Mouse (Mus musculus) limb, embryonic 11.5 days (tissue): ENCODE data around the gene Cyp4f17. TPM values are rescaled to one million over a fixed set of nuclear protein-coding genes. Genes with fewer than 3 reads are reported as not detected.
"Not testable (repeated sequence)": the region's sequence is repeated elsewhere in the genome, so short reads cannot be mapped to it uniquely, and the experiment has no call there.

Experiments
- ATAC-seq: fragments of 200-750 bp; cut with Nextera tagmentation; 2 replicates; pipeline ENCODE4 v1.8.0; 2017; ENCODE audit warnings: low read depth; ENCODE audit not compliant: insufficient number of reproducible peaks, low FRiP score, low TSS enrichment
- DNase-seq: peaks from one replicate; pipeline ENCODE4 v3.0.0-alpha.2; 2015; ENCODE audit warnings: low spot score
- H3K27ac ChIP-seq: fragments of 300-500 bp; sonication (generic); replicated peaks from 2 replicates; pipeline ENCODE4 v1.5.1; 2014; ENCODE audit warnings: low read depth, mild to moderate bottlenecking, low read length
- H3K27me3 ChIP-seq: fragments of 300-500 bp; sonication (generic); 2 replicates; pipeline ENCODE4 v1.6.1; 2014; ENCODE audit warnings: mild to moderate bottlenecking, low read length, mixed read lengths; ENCODE audit not compliant: control insufficient read depth, insufficient read depth
- H3K36me3 ChIP-seq: fragments of 300-500 bp; sonication (generic); 2 replicates; pipeline ENCODE4 v1.6.1; 2014; ENCODE audit warnings: mild to moderate bottlenecking, low read length, moderate library complexity, mixed read lengths; ENCODE audit not compliant: control insufficient read depth, insufficient read depth
- H3K4me1 ChIP-seq: fragments of 300-500 bp; sonication (generic); 2 replicates; pipeline ENCODE4 v1.6.1; 2014; ENCODE audit warnings: low read length, mixed read lengths; ENCODE audit not compliant: control insufficient read depth, insufficient read depth
- H3K4me2 ChIP-seq: fragments of 300-500 bp; sonication (generic); 2 replicates; pipeline ENCODE4 v1.6.1; 2014; ENCODE audit warnings: low read depth, mild to moderate bottlenecking, moderate library complexity; ENCODE audit not compliant: severe bottlenecking
- H3K4me3 ChIP-seq: fragments of 300-500 bp; sonication (generic); 2 replicates; pipeline ENCODE4 v1.5.1; 2014; ENCODE audit warnings: low read depth, low read length
- H3K9ac ChIP-seq: fragments of 300-500 bp; sonication (generic); 2 replicates; pipeline ENCODE4 v1.6.1; 2014; ENCODE audit warnings: mild to moderate bottlenecking, low read length
- H3K9me3 ChIP-seq: fragments of 300-500 bp; sonication (generic); 2 replicates; pipeline ENCODE4 v1.6.1; 2016; ENCODE audit warnings: low read length; ENCODE audit not compliant: control insufficient read depth
- WGBS: fragments of 180-500 bp; shearing (Covaris S2); extraction: QIAGEN DNeasy Blood & Tissue Kit; methylation state at CpG from one replicate; pipeline ENCODE4 v1.1.7; 2014; 5-methylcytosine and 5-hydroxymethylcytosine counted together
- polyA plus RNA-seq: library from polyadenylated mRNA; unstranded; fragments of >200 nt; fragmentation: Nextera tagmentation; extraction: Ambion mirVana; gene quantifications from 2 replicates; pipeline ENCODE4 v1.2.1, GENCODE M21; 2014

The Cyp4f17 gene
- polyA plus RNA-seq, 1 experiment from 2014 or later: 7.9 TPM

DNA sequence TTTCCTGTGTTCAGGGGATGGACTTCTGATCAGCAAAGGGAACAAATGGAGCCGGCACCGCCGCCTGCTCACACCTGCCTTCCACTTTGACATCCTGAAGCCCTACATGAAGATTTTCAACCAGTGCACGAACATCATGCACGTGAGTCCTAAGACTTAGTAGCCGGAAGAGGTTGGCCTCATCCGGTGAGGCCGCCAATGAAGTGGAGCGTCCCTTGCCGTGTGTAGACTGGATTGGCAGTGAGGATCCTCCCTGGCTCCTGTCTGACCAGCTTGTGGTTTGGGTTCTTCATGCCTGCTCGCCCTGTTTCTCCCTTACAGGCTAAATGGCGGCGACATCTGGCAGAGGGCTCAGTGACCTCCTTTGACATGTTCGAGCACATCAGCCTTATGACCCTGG is 24.1 kb upstream of the Cyp4f17 start:
- H3K4me1 ChIP-seq: no peaks in the 10 kb centered on the region
- no peak overlapping the region for H3K4me2 ChIP-seq
- H3K4me3 ChIP-seq: no peak overlapping the region
- no peak overlapping the region for H3K9ac ChIP-seq
- DNase-seq (no peak), ATAC-seq (no peak)
- 67% methylated on average over 14 of the region's 14 CpGs for WGBS
- H3K27me3 ChIP-seq: 0 out of 2 replicates have a peak, but pooled peaks cover 4% of the 10 kb centered on the region
- no peaks in the 10 kb centered on the region for H3K36me3 ChIP-seq
- no peak overlapping the region for H3K27ac ChIP-seq
- no peaks in the 10 kb centered on the region for H3K9me3 ChIP-seq

DNA sequence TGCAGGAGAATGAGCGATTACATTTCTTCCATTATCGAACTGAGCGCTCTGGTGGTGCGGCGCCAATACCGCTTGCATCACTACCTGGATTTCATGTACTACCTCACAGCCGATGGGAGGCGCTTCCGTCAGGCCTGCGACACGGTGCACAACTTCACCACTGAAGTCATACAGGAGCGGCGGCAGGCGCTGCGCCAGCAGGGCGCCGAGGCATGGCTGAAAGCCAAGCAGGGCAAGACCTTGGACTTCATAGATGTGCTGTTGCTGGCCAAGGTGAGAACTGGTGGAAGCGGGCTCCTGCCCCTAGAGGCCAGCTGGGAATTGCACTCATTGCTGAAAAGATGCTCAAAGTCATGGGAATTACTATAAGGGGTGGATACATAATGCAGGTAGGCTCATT is 22.6 kb upstream of the Cyp4f17 start:
- no peak overlapping the region for H3K9ac ChIP-seq
- WGBS: 15% methylated on average over 18 of the region's 18 CpGs
- peak overlapping the region; percentile 15; the same call in 1 of the 2 replicates for H3K4me3 ChIP-seq
- peak overlapping the region; percentile 24; the same call in 1 of the 2 replicates for H3K4me2 ChIP-seq
- H3K27ac ChIP-seq: no peak overlapping the region
- H3K4me1 ChIP-seq: no peaks in the 10 kb centered on the region
- ATAC-seq (no peak), DNase-seq (peak; percentile 80)
- H3K9me3 ChIP-seq: no peaks in the 10 kb centered on the region
- H3K27me3 ChIP-seq: 0 out of 2 replicates have a peak, but pooled peaks cover 4% of the 10 kb centered on the region
- no peaks in the 10 kb centered on the region for H3K36me3 ChIP-seq

DNA sequence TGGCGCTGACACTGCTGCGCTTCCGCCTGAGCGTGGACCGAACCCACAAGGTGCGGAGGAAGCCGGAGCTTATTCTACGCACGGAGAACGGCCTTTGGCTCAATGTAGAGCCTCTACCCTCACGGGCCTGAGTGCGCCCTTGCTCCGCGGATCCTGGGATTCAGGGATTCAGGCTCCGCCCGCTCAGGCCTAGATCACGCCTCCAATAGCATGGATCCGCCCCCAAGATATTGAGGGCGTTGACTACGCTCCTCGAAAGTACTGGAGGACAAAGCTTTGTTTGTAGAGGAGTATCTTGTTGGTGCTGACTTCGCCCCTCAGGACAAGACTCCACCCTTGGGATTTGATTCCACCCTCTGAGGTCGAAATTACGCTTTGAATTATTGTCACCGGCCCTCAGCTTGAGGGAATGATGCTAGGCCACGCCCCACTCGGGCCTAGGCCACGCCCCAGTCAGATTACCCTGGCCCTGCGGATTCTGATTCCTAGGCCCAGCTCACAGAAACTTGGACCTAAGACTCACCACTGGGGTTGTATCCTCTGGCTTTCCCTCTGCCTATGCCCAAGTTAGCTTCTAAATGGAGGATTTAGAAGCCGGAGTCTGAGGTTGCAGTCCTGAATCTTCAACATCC is 13.4 kb upstream of the Cyp4f17 start:
- 6% methylated on average over 30 of the region's 30 CpGs for WGBS
- peak overlapping the region; percentile 20 for H3K4me3 ChIP-seq
- ATAC-seq (0 out of 2 replicates have a peak, but pooled peaks have one; percentile 44), DNase-seq (peak; percentile 45)
- no peak overlapping the region for H3K27ac ChIP-seq
- H3K9ac ChIP-seq: no peak overlapping the region
- H3K27me3 ChIP-seq: 0 out of 2 replicates have a peak, but pooled peaks cover 6% of the 10 kb centered on the region
- no peaks in the 10 kb centered on the region; the same call in 1 of the 2 replicates for H3K9me3 ChIP-seq
- no peaks in the 10 kb centered on the region for H3K4me1 ChIP-seq
- H3K36me3 ChIP-seq: no peaks in the 10 kb centered on the region
- peak overlapping the region; percentile 34 for H3K4me2 ChIP-seq

DNA sequence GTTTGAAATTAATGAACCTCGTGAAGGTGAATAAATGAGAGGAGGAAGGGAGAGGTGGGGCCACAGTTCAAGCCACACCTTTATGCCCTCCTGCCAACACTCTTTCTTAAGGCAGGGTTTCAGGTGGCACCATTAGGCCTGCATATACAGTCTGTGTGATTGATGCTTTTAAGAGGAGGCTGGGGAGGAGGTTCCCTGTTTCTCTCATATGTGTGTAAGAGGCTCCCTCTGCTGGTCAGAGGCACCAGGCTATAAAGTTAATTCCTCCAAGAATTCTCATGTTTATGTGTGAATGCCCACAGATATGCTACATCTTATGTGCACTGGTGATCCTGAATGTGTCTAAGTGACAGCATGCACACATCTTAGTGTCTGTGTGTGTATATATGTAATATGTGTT is 11.2 kb upstream of the Cyp4f17 start:
- H3K27me3 ChIP-seq: 0 out of 2 replicates have a peak, but pooled peaks cover 6% of the 10 kb centered on the region
- DNase-seq: peak; percentile 79
- H3K27ac ChIP-seq: no peak overlapping the region
- H3K36me3 ChIP-seq: no peaks in the 10 kb centered on the region
- no peak overlapping the region for H3K4me2 ChIP-seq
- no peak overlapping the region for H3K9ac ChIP-seq
- no peak overlapping the region for H3K4me3 ChIP-seq
- H3K9me3 ChIP-seq: no peaks in the 10 kb centered on the region; the same call in 1 of the 2 replicates
- WGBS: 61% methylated on average over 1 of the region's 1 CpGs
- H3K4me1 ChIP-seq: no peaks in the 10 kb centered on the region
- ATAC-seq: peak; percentile 75; the same call in 1 of the 2 replicates

DNA sequence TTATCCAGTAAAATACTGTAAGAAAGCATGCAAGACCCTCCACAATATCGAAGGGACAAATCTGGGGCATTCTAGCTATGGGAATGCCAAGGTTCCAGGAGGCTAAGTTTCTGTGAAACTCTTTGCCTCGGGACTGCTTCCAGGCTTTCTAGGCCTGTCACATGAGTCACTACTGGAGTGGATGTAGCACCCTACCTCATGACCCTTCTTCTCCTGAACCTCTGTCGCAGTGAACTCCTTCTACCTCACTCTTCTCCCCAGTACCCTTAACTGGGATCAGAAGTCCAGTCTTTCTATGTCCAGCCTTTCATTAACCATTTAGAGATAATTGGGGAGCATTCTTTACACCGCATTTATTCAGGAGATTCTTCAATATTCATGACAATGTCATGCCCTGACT is 5.3 kb upstream of the Cyp4f17 start:
- not testable (repeated sequence) for H3K4me3 ChIP-seq, H3K27ac ChIP-seq, ATAC-seq, H3K9ac ChIP-seq, H3K27me3 ChIP-seq, DNase-seq, H3K9me3 ChIP-seq, H3K36me3 ChIP-seq, H3K4me2 ChIP-seq, H3K4me1 ChIP-seq
- 88% methylated on average over 4 of the region's 4 CpGs for WGBS

DNA sequence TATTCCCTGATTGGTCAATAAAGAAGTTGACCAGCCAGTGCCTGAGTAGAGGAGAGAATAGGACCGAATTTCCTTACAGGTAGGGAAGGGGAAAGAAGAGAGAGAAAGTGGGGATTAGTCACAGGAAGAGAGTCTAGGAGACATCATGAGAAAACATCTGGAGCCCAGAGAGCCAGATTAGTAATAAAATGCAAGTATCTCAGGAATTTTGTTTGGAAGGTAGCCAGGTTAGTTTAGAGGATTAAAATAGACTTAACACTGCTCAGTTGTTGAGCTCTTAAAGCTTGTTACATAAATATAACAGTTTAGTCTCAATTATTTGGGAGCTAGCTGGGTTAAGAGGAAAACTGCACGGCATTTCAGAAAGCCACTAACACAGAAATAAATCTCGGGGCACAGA is 4.8 kb upstream of the Cyp4f17 start:
- 69% methylated on average over 3 of the region's 3 CpGs for WGBS
- Histone ChIP-seq H3K9me3 (no peaks in the 10 kb centered on the region), H3K27me3 (no peaks in the 10 kb centered on the region), H3K4me3 (no peak overlapping the region), H3K4me2 (no peak overlapping the region), H3K4me1 (no peaks in the 10 kb centered on the region; the same call in 1 of the 2 replicates), H3K27ac (no peak overlapping the region), H3K36me3 (no peaks in the 10 kb centered on the region), H3K9ac (no peak overlapping the region)
- DNase-seq (no peak), ATAC-seq (no peak)

DNA sequence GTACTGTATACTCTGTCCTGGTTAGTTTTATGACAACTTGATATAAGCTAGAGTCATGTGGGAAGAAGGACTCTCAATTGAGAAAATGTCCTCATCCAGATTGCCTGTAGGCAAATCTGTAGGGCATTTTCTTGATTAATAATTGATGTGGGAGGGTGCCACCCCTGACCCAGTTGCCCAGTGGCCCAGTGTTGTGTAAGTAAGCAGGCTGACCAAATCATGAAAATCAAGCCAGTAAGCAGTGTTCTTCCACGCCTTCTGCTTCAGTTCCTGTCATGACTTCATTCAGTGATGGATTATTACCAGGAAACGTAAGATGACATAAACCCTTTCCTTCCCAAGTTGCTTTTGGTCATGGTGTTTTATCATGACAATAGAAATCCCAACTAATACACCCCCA is 2.7 kb upstream of the Cyp4f17 start:
- no peaks in the 10 kb centered on the region for H3K9me3 ChIP-seq
- 79% methylated on average over 2 of the region's 2 CpGs for WGBS
- ATAC-seq (no peak), DNase-seq (no peak)
- no peak overlapping the region for H3K4me2 ChIP-seq
- H3K4me3 ChIP-seq: no peak overlapping the region
- H3K4me1 ChIP-seq: no peaks in the 10 kb centered on the region; the same call in 1 of the 2 replicates
- no peak overlapping the region for H3K9ac ChIP-seq
- H3K27ac ChIP-seq: no peak overlapping the region
- H3K27me3 ChIP-seq: no peaks in the 10 kb centered on the region
- no peaks in the 10 kb centered on the region for H3K36me3 ChIP-seq

DNA sequence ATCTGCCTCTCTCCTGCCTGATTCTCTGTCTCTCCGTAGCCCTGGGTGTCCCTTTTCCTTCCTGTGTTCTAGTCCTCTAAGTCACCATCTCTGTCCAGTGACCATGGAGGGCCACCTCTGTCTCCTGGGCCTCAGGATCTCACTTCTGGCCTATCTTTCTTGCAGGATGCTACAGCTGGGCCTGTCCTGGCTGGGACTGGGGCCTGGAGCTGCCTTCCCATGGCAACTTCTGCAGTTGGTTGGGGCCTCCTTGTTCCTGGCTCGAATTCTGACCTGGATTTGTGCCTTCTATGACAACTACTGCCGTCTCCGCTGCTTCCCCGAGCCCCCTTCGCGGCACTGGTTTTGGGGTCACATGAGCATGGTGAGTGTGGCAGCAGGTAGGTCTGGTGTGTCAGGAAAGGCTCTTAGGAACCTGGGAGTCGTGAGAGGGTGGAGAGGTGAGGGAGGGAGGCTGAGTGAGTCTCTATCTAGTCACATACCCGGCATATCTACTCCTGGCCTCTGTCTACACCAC is 937 bp downstream of the Cyp4f17 start:
- Histone ChIP-seq H3K27ac (no peak overlapping the region), H3K4me1 (no peaks in the 10 kb centered on the region; the same call in 1 of the 2 replicates), H3K4me3 (peak overlapping the region; percentile 48), H3K9me3 (no peaks in the 10 kb centered on the region), H3K27me3 (no peaks in the 10 kb centered on the region), H3K9ac (peak overlapping the region; percentile 34), H3K4me2 (peak overlapping the region; percentile 72), H3K36me3 (no peaks in the 10 kb centered on the region)
- ATAC-seq (no peak; the same call in 1 of the 2 replicates), DNase-seq (no peak)
- WGBS: 43% methylated on average over 9 of the region's 9 CpGs
